Mouse (Mus musculus) right cerebral cortex, postnatal 14 days (tissue): ENCODE data around the gene Wee2.
A peak's percentile ranks its signal among the peaks of the same experiment; 100 is the strongest.

ENCODE experiments used
- DNase-seq: peaks from one replicate; pipeline ENCODE4 v3.0.0; 2022

The Wee2 gene

GRCm38 (mm10) chr6:40436047-40436483 lies 2.8 kb upstream of the Wee2 start, which contains the start of gene E330009J07Rik:
Gene E330009J07Rik, minus strand, starts transcription at chr6:40436135.
- DNase-seq, result peak; percentile 73

- DNase-seq, result no peak
These were observed 843 bp downstream of the Wee2 start for GRCm38 (mm10) chr6:40439731-40440130.

GRCm38 (mm10) chr6:40441276-40441675 lies 2.4 kb downstream of the Wee2 start:
- no peak for DNase-seq

GRCm38 (mm10) chr6:40441755-40442154 lies 2.9 kb downstream of the Wee2 start:
- no peak for DNase-seq

GRCm38 (mm10) chr6:40443281-40443928 lies 4.5 kb downstream of the Wee2 start:
- DNase-seq, result no peak

GRCm38 (mm10) chr6:40448626-40449025 lies 9.7 kb downstream of the Wee2 start:
- DNase-seq, result no peak

- no peak for DNase-seq
These were observed 15.7 kb downstream of the Wee2 start for GRCm38 (mm10) chr6:40454436-40455041.

GRCm38 (mm10) chr6:40465710-40466109 lies 26.8 kb downstream of the Wee2 start:
- no peak for DNase-seq

- peak; percentile 90 for DNase-seq
These were observed 32.2 kb downstream of the Wee2 start, which contains the start of gene Ssbp1 for GRCm38 (mm10) chr6:40470916-40471719. Gene Ssbp1, plus strand, starts transcription at chr6:40471352.

- no peak for DNase-seq
These were observed 32.8 kb downstream of the Wee2 start for GRCm38 (mm10) chr6:40471720-40472010.

- no peak for DNase-seq
These were observed 37.2 kb downstream of the Wee2 start for GRCm38 (mm10) chr6:40476132-40476531.

GRCm38 (mm10) chr6:40479705-40480104 lies 40.8 kb downstream of the Wee2 start:
- no peak for DNase-seq

- DNase-seq, result no peak
These were observed 43.4 kb downstream of the Wee2 start for GRCm38 (mm10) chr6:40482318-40482717.

GRCm38 (mm10) chr6:40490933-40491332 lies 52.0 kb downstream of the Wee2 start, which contains the start of gene Tas2r137:
Gene Tas2r137, plus strand, starts transcription at chr6:40491233.
- DNase-seq, result no peak

- DNase-seq, result no peak
These were observed 54.3 kb downstream of the Wee2 start, which contains the start of gene Tas2r108 for GRCm38 (mm10) chr6:40493229-40493628. Gene Tas2r108, plus strand, starts transcription at chr6:40493529.
